Mouse (Mus musculus) megakaryocyte, embryonic 14.5 days (primary cell): ENCODE data around the gene Sort1.

Experiments
- FLI1 ChIP-seq: IDR thresholded peaks from 2 replicates; pipeline ENCODE4 v1.6.1; 2012; ENCODE audit warnings: low read length, inconsistent platforms, mixed read lengths
- GATA1 ChIP-seq: IDR thresholded peaks from 3 replicates; pipeline ENCODE4 v1.6.1; 2012; ENCODE audit warnings: mixed read lengths, low read length, inconsistent platforms, borderline replicate concordance

DNA sequence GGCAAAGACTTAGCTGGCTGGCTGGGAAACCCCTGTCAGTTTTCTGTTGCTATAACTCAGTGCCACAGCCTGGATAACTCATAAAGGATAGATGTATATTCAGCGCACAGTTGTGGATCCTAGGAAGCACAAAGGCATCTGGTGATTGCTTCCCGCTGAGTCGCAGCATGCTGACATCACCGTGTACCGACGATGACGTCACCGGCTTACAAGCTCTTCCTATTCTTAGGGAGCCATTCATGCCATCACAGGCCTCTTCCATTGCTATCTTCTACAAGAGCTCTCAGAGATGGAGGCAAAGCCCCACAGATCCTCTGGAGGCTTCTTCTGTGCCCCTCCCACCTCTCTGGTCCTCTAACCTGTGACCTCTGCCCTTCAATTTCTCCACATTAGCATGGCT, 19.8 kb downstream of the Sort1 start:
- TF ChIP-seq GATA1 (no peak), FLI1 (no peak)
